Mouse (Mus musculus): ENCODE measurements at regions not wholly inside any gene's neighbourhood (a gene's known extent, or its start where the extent isn't known, plus 50 kb on each side); places are given as distances from the start of the nearest gene placed in this dataset.

DNA sequence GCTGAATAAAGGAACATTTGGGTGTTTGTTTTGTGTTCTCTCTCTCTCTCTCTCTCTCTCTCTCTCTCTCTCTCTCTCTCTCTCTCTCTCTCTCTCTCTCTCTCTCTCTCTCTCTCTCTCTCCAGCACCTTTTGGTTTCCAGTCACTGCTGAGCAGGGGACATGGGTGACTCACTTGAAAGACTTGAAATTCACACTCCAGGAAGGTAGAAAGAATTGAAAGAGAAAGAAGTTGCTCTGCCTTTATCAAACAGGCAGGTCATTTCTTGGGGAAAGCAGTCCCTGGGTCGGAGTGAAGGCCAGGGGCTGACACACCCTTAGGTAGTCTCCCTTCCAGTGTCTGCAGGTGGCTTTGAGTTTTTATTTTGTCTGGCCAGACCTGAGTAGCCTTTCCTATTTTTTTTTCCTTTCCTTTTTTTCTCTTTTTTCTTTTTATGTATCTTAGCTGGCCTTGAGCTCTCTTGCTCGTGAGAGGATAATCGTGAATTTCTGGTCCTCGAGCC, 281.3 kb downstream of the Klf5 start:
- Histone ChIP-seq H3K4me1 (ENCODE audit: control insufficient read depth in 1 of 2, insufficient read depth in 2 of 2, low read length in 2 of 2) (no peaks in the 10 kb centered on the region), H3K79me2 (ENCODE audit: control insufficient read depth, insufficient read depth, low read length, poor library complexity) (no peaks in the 10 kb centered on the region), H3K9ac (ENCODE audit: control insufficient read depth, low read depth, low read length, poor library complexity, severe bottlenecking) (no peak overlapping the region), H3K27ac (ENCODE audit: control insufficient read depth, low read depth, low read length) (no peak overlapping the region), H3K27me3 (ENCODE audit: control insufficient read depth in 1 of 2, insufficient read depth in 2 of 2, low read length in 2 of 2) (no peaks in the 10 kb centered on the region), H3K4me3 (ENCODE audit: control insufficient read depth in 1 of 2, insufficient read depth in 1 of 2, low read depth in 2 of 2, low read length in 2 of 2) (no peak overlapping the region), H3K36me3 (ENCODE audit: control insufficient read depth in 1 of 2, insufficient read depth in 2 of 2, low read length in 2 of 2) (no peaks in the 10 kb centered on the region), H3K9me3 (replicated peaks; ENCODE audit: insufficient read depth, low read length) (no peaks in the 10 kb centered on the region)
- DNase-seq (ENCODE audit: low read depth, low spot score) = no peak
- no peak for TF ChIP-seq NELFE (IDR thresholded peaks at IDR 0.05; ENCODE audit: low read depth, low read length)
- no peak for TF ChIP-seq CHD2 (IDR thresholded peaks at IDR 0.05; ENCODE audit: low read length)
- no peak for TF ChIP-seq BHLHE40 (IDR thresholded peaks at IDR 0.05; ENCODE audit: borderline replicate concordance, low read depth, low read length)
- no peak for TF ChIP-seq MAZ (IDR thresholded peaks at IDR 0.05; ENCODE audit: low read depth, low read length)
- no peak for TF ChIP-seq USF2 (IDR thresholded peaks at IDR 0.05; ENCODE audit: borderline replicate concordance in 1 of 2, insufficient read depth in 1 of 2, low read depth in 1 of 2, low read length in 2 of 2)
- no peak for TF ChIP-seq MYC (IDR thresholded peaks at IDR 0.05; ENCODE audit: low read depth, low read length)
- TF ChIP-seq CTCF (IDR thresholded peaks at IDR 0.05 in 2 of 3, conservative IDR thresholded peaks at IDR 0.05 in 1 of 3; ENCODE audit: control insufficient read depth in 1 of 3, insufficient read depth in 1 of 3, low read depth in 2 of 3, low read length in 3 of 3, poor library complexity in 1 of 3, severe bottlenecking in 1 of 3) = no peak
- TF ChIP-seq MEF2A (IDR thresholded peaks at IDR 0.05; ENCODE audit: extremely low read depth, insufficient replicate concordance, low read depth, low read length, poor library complexity, severe bottlenecking) = no peak
- TF ChIP-seq CHD1 (IDR thresholded peaks at IDR 0.05; ENCODE audit: low read depth, low read length) = no peak
- no peak for TF ChIP-seq JUND (IDR thresholded peaks at IDR 0.05; ENCODE audit: low read depth, low read length)
- TF ChIP-seq SMC3 (IDR thresholded peaks at IDR 0.05; ENCODE audit: low read depth, low read length) = no peak
- TF ChIP-seq HCFC1 (IDR thresholded peaks at IDR 0.05; ENCODE audit: low read depth, low read length) = no peak
- TF ChIP-seq POLR2AphosphoS5 (IDR thresholded peaks at IDR 0.05; ENCODE audit: borderline replicate concordance, low read depth, low read length) = no peak
- no peak for TF ChIP-seq UBTF (IDR thresholded peaks at IDR 0.05; ENCODE audit: borderline replicate concordance, insufficient read depth, low read depth, low read length)

DNA sequence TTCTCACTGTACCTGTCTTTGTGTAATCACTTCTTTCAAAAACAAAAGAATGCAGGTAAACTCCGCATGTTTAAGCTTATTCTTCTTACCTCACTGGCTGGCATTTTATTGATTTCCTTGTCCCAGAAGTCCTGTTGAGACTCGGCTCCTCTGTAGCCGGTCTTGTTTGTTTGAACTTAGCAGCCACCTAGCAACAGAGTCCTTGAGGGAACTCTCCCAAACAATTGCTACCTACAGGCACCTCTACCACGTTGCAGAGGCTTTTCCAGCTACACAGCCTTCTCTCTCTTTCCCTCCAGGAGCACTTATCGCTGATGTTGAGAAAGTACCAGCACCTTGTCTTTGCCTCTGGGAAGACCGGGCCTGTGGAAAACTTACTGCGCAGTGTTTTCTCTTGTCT, 285.7 kb downstream of the Klf5 start:
- H3K36me3 ChIP-seq (ENCODE audit: control insufficient read depth in 1 of 2, insufficient read depth in 2 of 2, low read length in 2 of 2) = no peaks in the 10 kb centered on the region
- no peaks in the 10 kb centered on the region; a peak in 1 of 4 replicates for H3K27me3 ChIP-seq (ENCODE audit: control insufficient read depth in 1 of 2, insufficient read depth in 2 of 2, low read length in 2 of 2)
- H3K4me3 ChIP-seq (ENCODE audit: control insufficient read depth in 1 of 2, insufficient read depth in 1 of 2, low read depth in 2 of 2, low read length in 2 of 2) = no peak overlapping the region
- no peaks in the 10 kb centered on the region for H3K79me2 ChIP-seq (ENCODE audit: control insufficient read depth, insufficient read depth, low read length, poor library complexity)
- H3K27ac ChIP-seq (ENCODE audit: control insufficient read depth, low read depth, low read length) = no peak overlapping the region
- DNase-seq (ENCODE audit: low read depth, low spot score) = no peak
- H3K9ac ChIP-seq (ENCODE audit: control insufficient read depth, low read depth, low read length, poor library complexity, severe bottlenecking) = no peak overlapping the region
- H3K4me1 ChIP-seq (ENCODE audit: control insufficient read depth in 1 of 2, insufficient read depth in 2 of 2, low read length in 2 of 2) = no peaks in the 10 kb centered on the region
- TF ChIP-seq UBTF (IDR thresholded peaks at IDR 0.05; ENCODE audit: borderline replicate concordance, insufficient read depth, low read depth, low read length) (no peak), ZNF384 (IDR thresholded peaks at IDR 0.05; ENCODE audit: low read depth, low read length) (no peak), ETS1 (IDR thresholded peaks at IDR 0.05; ENCODE audit: low read depth, low read length) (no peak), ZKSCAN1 (IDR thresholded peaks at IDR 0.05; ENCODE audit: low read depth, low read length) (no peak), MAX (IDR thresholded peaks at IDR 0.05; ENCODE audit: low read length) (no peak), CTCF (IDR thresholded peaks at IDR 0.05 in 2 of 3, conservative IDR thresholded peaks at IDR 0.05 in 1 of 3; ENCODE audit: control insufficient read depth in 1 of 3, insufficient read depth in 1 of 3, low read depth in 2 of 3, low read length in 3 of 3, poor library complexity in 1 of 3, severe bottlenecking in 1 of 3) (no peak), MXI1 (IDR thresholded peaks at IDR 0.05; ENCODE audit: low read depth, low read length) (no peak), USF1 (IDR thresholded peaks at IDR 0.05; ENCODE audit: low read depth, low read length) (no peak), CHD1 (IDR thresholded peaks at IDR 0.05; ENCODE audit: low read depth, low read length) (no peak), ELF1 (IDR thresholded peaks at IDR 0.05; ENCODE audit: low read depth, low read length) (no peak)
- H3K9me3 ChIP-seq (replicated peaks; ENCODE audit: insufficient read depth, low read length) = no peaks in the 10 kb centered on the region
